Mouse (Mus musculus) CD4-positive, CD25-positive, alpha-beta regulatory T cell, adult 2 months (primary cell): ENCODE results near the gene Ikzf3.

Source experiments
- DNase-seq: peaks from one replicate; pipeline ENCODE4 v3.0.0-alpha.2; 2012; ENCODE audit warnings: low read depth, low spot score

Gene Ikzf3

DNA sequence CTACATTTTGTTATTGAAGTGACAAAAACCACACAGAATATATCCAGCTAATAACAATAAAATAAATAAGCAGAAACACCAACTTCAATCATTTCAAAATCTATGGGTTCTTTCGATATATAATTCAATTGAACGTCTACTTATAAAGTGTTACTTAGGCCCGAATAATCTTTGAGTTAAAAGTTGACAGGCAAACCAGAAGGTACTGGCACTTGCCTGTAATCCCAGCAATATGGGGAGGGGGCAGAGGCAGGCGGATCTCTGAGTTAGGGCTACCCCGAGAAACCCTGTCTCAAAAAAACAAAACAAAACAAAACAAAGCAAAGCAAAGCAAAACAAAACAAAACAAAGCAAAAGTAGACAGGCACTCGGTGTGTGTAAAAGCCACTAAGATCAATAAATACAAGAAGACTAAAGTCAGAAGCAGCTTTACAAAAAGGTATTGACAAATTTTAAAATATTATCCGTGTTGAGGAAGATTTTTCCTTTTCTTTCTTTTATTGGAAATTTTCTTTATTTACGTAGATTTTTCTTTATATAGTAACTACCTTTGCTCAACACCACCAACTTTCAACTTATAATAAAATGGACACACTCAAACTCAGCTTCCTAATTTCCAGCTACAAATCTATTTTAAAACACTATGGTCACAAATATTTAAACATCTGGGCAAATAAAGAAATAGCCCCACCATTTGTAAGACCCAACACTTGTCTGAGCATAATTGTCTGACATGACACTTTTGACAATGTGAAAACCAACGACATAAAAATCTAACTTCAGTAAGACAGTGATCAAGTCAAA is 70.0 kb downstream of the Ikzf3 start:
- no peak for DNase-seq

DNA sequence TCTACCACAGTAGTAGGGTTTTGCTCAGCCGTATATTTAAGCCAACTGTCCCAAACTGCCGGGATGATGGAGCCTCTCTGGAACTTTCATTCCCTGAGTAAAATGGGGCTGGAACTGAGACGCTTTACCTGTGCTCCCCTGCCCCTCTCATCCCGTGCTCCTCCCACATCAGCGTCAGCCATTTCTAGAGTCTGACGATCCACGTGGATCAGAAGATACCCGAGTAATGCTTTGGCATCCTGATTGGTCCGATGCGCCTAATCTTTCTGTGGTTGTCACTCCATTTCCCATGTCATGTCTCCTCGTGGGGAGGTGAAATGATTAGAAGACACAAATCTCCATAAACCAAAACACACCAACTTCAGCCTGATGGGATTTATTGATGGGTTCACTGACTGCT is 70.9 kb downstream of the Ikzf3 start:
- DNase-seq, result no peak

DNA sequence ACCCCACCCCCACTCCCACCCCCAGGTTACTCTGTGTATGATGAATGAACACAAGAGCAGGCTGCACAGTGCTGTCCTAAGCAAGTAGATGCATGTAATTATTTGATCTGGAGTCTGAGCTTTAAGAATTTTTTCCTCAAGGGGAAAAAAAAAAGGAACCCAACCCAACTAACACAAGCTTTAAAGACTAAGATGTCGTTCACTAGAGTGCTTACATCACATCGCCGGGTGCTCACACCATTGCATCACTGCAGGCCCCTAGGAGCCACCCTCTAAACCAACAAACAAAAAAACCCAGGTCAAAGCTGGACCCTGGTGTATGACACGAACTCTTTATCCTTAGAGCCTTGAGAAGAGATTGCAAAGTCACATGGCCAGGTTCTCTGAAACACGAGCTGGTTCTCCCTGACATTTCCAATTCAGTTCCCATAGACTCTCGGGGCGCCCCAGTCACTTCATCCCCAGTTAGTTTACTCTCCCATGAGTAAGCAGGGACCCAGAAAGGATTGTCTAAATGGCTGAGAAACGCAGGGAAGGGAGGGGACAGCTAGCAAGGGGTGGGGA is 71.8 kb downstream of the Ikzf3 start:
- no peak for DNase-seq

DNA sequence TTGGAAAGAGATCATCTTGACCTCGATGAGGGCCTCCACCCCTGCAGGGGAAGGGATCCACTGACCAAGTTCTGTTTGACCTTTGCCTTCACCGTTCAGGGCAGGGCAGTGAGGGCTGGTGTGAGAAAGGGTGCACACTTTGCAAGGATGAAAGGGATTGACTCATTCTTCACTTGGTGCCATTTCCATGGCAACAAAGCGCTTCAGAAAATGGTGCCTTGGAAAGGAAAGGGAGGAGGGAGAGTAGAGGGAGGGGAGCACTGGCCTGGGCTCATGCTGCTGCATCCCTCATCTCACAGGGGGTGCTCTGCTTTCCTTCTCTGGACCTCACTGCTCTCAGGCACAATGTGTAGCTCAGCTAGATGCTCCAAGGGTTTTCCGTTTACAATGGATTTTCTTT is 73.1 kb downstream of the Ikzf3 start:
- no peak for DNase-seq

DNA sequence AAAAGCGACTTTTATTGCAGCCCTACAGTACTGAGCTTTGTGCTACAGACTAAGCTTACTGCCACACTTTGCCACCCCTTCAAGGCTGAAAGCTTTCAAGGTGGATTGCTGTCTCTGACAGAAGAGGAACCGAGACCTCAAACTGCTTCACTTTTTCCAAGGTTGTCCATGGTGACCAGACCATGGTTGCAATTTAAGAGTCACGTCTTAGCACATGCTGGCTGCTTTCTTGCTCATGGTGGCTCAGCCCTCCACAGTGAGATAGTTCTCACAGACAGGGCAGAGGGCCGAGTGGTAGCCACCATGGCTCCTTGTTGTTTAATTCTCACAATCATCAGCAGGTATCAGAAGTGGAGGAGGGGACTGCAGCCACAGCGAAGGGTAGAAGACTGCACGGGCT is 75.0 kb downstream of the Ikzf3 start:
- no peak for DNase-seq

DNA sequence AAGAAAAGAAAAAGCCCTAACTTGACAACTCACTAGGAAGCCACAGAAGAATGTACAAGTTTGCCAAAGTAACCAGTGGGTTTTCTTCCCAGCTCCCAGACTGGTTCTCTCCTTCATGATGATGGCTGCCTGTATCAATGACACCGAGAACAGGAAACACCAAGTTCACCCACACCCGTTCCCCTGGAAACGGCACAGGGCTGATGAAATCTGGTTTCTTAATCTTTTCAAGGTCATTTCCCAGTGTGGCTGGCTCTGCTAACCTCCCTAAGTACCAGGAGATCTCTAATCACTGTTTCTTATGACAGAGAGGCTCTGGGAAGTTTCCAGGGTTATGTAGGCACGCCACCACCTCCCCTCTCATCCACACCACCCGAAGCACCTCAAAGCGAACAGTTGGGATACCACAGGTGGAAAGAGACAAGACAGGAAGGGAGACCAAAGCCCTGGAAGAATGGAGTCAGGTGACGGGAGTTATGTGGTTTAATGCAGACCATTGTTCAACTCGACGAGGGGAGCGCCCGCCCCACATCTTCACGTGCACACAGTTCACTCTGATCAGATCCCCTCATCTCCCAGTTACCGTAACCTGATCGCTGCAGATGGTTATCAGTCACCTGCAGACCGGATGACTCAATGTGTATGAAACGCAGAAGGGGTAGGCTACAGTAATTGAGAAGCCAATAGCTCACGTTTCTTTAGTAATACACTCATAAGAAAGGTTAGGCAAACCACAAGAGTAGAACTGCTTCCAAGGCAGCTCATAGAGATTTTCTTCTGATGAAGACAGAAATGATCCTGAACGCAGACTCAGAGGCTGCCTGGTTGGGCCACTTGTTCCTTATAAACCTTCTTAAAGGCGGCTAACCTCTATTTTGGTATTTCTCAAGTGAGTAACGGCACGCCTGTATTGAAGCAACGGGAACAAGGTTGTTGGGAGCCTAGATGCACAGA is 75.8 kb downstream of the Ikzf3 start:
- peak; percentile 86 for DNase-seq

DNA sequence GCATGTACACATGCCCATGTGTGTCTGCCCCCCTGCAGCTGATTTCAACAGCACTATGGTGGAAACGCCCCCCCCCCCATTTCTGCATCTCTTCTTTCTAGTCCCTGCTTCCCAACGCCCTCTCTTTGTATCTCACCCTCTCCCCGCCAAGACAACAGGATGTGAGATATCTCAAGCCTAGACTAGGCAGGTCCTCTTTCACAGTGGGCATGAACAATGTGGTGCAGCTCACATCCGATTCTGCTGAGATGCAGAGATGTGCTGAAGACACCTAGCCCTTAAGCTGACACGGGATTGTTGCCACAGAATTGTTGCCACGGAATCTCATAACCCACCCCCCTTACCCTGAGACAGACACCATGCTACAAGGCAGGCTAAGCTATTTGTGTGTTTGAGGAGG is 81.3 kb downstream of the Ikzf3 start:
- peak; percentile 77 for DNase-seq

DNA sequence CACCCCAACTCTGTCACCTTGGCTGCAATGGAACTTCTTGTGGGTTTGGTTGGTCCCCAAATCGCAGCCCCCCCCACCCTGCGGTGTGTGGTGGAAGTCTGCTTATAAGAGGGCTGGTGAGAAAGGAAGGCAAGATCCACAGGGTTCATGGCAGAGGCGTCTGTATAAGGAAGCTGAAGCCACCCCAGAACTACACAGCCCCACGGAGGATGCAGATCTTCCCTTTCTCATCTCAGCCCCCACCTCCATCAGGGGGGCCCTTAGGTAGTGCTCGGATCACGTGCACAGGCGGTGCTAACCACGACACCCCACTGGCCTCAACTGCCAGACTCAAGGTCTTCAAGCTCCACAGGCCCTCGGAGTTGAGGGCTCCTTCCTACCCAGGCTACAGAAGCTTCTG is 81.9 kb downstream of the Ikzf3 start:
- peak; percentile 61 for DNase-seq

DNA sequence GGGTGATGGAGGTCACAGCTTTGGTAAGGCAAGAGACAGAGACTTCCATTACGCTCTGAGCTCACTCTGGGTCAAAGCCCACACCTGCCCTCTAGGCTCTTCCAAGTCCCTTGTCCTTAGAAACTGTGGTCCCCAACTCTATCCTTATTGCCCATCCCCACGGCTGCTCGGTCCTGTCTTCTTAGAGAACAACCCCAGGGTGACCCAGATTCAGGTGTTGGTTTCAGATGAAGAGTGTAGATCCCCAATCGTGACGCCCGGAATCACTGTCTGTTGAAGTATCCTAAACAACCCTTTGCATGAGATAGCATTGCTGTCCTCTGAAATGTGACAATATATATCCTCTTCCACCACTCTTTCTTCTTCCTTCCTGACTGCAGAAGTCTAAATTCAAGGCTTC is 83.6 kb downstream of the Ikzf3 start:
- DNase-seq, result no peak

DNA sequence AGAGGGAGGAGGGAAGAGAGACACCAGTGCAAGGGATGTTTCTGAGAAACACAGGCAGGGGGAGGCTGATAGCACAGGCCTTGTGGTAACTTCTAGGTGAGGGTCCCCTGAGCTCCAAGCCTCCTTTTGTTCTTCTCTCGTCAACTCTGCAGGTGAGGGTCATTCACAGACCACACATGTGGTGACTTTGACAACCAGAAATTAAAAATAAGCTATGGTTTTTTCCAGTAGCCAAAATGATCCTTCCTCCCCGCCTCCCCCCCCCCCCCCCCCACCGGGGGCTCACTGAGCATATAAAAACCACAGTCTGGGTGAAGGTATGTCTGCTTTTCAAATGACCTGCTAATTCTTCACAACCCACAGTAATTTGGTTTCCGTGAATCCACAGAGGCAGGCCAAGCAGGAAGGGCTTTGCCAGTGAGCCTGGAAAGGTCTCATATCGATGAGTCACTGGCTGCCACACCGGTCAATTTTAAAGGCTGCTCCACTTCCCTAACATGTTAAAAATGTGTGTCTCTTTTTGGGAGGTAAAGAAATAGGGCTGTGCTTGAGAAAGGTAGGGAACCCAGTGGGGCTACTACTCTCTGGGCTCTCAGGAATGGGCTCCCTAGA is 84.6 kb downstream of the Ikzf3 start:
- DNase-seq, result no peak

DNA sequence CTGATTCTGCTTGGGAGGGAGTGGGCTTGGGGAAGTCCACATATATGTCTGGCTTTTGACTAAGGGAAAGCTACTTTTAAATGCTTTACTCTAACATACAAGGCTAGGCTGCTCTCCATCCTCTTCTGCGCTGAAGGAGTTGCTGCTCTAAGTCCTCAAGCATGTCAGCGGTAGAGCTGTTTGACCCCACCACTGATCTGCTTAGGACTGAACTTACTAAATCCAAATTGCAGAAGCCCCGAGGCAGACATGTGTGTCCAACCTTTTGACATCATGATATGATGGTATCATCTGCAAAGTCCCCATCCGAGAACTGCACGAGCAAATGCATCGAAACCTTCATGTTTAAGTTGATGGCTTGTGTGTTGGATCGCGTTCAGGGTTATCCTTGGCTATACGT is 86.0 kb downstream of the Ikzf3 start:
- DNase-seq, result no peak

DNA sequence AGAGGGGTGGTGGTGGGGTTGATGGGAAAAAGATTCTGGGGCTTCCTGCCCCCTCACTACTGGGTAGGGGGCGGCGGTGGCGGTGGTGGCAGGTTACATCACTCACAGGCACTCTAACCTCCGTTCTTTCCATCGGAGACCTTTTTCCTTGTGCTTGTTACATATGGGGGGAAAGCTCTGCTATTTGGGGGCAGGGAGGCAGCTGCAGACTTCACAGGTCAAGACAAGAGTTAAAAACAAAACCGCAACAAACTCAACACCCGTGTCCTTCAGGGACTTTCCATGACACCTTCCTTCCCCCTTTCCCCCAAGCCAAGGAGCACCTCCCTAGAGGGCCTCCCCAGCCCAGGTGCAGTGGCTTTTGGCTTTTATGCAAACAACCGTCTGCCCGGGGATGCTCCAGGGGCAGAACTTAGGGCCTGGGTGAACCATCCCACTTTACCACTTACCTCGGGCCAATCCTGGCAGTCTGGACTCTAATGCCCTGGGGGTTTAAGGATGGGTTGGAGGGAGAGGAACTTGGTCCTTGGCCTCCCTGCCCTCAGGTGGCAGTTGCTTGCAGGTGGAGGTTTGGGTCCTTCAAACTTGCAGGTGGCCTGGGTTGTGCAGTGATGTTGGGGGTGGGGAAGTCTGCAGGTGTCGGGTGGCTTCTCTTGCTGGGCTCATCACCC is 86.6 kb downstream of the Ikzf3 start:
- peak; percentile 55 for DNase-seq

DNA sequence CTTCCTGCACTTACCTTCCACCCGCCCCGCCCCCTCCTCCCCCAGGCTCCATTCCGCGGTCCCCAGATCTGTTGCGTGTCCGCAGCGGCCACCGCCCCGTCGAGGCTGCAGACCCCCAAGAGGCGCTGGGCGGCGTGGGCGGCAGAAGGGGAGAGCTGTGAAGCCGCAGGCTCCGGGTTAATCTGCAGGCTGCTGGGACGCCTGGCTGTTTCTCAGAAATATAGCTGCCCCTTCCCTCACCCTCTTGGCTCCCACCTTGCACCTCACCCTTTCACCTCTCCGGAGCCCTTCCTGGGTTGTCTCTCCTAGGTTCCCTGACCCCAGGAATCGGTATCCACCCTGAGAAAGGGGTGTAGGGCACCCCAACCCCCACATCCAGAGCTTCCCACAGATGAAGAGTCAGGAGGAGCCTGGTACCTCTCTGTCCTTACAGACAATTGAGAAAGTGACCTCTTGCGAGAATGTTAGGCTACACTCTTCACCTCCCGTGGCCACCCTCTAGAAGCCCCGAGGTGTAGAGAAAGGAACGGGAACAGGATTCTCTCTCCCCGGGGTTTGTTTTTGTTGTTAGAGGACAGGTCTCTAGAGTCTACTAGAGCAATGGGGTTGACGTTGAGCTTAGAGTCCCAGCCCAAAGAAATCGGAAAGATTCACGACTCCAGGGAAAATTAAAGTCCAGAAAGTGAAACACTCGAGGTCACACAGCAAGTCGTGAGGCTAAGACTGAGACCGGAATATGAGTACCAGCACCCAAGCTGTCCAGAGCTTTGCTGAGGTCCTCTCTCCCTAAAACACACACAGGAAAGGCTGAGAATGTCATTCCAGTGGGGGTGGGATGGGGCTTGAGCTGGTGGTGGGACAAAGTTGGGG is 87.5 kb downstream of the Ikzf3 start:
- no peak for DNase-seq

DNA sequence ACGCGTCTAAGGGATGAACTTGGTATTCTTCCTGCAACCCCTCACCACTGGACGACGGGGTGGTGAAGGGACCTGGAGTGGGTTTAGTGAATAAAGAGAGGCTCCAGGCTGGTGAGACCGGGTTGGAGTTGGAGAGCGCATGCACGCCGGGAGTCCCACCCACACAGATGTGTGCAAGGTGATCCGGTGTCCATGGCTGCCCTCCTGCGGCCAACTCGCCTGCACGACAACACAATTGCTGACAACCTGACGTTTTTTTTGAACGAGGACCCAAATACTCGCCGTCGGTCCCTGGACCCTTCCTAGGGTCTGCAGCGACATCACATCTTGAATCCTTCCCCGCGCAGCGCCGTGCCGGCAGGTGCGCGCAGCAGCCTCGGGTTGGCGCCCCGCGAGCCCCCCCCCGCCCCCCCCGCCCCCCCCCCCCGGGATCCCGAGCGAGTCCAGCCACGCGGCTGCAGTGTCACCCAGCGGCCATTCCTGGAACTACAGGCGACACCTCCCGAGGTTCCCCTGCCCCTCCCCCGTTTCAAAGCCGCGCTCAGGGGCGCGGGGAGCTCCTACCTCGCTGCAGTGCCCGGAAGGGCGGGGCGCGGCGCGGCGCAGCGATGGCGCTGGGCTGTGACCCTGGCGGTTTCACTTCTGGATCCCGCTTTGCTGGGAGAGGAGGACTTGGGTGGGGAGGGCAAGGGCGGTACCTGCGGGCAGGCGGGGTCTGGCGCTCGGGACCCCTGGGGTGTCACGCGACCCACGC is 88.3 kb downstream of the Ikzf3 start:
- DNase-seq, result peak; percentile 98

DNA sequence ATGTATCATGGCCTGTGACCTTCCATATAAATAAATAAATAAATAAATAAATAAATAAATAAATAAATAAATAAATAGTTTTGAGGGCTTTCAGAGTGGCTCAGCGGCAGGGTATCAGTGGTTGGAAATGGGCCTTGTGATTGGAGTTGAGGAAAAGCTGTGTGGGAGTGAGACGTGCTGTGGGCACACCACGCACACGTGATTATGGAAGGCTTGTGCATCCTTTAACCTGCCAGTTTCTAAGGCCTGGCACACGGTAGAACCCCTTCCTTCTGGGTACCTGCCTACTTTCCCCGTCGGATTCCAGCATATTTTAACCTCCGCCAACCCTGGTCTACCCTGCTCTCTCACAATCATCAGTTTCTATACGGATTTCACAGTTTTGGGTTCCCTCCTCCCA is 88.9 kb downstream of the Ikzf3 start:
- no peak for DNase-seq

DNA sequence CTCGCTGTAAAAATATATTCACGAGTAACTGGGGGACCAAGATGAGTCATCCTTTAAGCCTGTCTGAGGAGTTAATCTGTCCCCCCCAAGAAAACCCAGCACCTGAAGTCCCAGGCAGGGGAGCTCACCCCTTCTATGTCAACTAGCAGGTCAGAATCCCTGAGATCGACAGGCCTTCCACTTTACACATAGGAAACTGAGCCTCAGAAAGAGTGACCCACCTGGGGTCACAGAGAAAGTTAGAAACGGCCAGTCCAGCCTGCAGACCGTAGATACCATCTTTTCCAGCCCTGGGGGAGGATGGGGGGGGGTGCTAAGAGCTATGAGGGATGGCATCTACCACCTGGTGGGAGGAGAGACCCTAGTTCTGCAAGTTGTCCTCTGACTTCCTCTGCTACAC is 89.3 kb downstream of the Ikzf3 start:
- no peak for DNase-seq

DNA sequence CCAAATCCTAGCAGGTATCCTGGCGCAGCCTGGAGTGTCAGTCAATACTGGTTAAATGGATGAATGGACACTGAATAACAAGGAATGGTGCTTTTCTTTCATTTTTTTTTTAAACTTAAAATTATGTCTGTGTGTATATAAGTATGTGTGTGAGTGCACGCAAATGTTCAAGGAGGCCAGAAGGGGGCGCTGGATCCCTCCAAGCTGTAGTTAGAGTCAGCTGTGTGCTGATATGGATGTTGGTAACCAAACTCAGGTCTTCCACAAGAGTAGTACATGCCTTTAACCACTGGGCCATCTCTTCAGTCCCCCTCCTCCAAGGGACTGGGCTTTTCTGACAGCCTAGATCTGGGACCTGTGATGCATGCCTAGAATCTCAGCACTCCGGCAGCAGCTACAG is 90.3 kb downstream of the Ikzf3 start:
- DNase-seq, result peak; percentile 64

DNA sequence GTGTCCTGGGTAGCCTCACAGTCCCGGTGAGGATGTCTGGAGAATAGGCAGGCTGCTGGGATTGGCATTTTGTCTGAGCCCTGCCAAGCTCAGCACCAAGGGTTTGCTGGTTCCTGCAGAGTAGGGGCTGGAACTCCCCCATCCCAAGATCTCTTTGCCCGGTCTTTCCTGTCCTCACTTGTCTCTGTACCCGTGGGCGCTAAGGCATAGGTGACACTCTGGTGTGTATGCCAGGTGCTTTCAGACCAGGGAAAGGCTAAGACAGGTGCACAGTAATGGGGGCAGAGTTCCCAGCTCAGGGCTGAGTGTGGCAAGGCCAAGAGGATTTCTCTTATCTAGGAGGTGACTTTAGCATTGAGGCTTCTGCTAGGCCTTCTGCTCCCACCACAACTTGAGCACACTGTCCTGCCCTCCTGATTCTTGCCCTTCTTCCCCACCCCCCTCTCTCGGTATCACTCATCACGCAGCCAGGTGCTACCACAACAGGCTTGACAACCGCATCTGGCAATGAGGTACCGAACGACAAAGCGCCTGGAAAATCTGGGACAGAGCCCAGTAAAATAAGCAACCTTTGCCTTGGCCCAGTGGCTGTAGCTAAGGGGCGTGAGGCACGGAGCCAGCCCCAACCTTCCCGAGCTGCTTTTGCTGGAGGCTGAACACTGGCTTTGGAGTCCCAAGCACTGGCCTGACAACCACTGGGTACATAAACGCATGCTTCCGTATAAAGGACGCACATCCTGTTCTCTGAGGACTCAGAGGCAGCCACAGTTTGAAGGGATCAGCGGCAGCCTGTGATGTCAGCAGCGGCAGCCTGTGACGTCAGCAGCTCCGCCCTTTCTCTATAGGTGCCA is 95.7 kb downstream of the Ikzf3 start:
- DNase-seq, result peak; percentile 70

DNA sequence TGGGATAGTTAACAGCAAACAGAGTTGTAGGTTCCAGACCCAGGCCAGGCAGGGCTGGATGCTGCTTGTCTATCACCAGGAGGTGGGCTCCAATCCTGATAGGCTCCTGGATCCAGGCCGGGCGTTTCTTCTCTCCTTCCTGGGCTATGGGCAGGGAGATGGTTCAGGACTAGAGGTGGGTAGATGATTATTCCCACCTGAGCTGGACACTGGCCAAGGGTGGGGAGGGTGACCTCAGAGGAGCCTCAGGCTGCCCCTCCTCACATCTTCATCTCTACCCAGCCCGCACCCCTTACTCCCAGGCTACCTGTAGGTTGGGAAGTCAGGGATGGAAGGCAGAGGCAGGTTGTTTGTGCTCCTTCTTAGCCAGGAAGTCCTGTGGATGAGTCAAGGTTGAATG is 96.4 kb downstream of the Ikzf3 start:
- no peak for DNase-seq
